In genomic region chr10:128097587-128097971, GRCm38 (mm10) we compare ENCODE assay signal across 8 mouse cellular contexts. TPM values are rescaled to one million over a fixed set of nuclear protein-coding genes. Genes with fewer than 3 reads are reported as not detected.
DNase-seq lines count a peak whose midpoint lies in the region; ATAC-seq and TF ChIP-seq lines count a peak whose summit lies in the region.

No protein-coding gene starts in this region.

- H3K9ac ChIP-seq in intestine, embryonic 16.5 days (ENCODE audit: low read depth, low read length): peak overlapping the region; percentile 96
- peak overlapping the region; percentile 87 for H3K9ac ChIP-seq in limb, embryonic 15.5 days
- peak overlapping the region; percentile 88 for H3K9ac ChIP-seq in stomach, embryonic 14.5 days (replicated peaks; ENCODE audit: low read depth, low read length)

- peak overlapping the region; percentile 92 for H3K4me3 ChIP-seq in left cerebral cortex, adult 2 months
- H3K4me3 ChIP-seq in intestine, embryonic 16.5 days (ENCODE audit: low read length): peak overlapping the region; percentile 98
- H3K4me3 ChIP-seq in limb, embryonic 15.5 days: peak overlapping the region; percentile 95
- H3K4me3 ChIP-seq in stomach, embryonic 14.5 days (ENCODE audit: low read depth, low read length): peak overlapping the region; percentile 84

- ATAC-seq in intestine, embryonic 16.5 days: no peak
- no peak for ATAC-seq in limb, embryonic 15.5 days (ENCODE audit: insufficient number of reproducible peaks, low FRiP score, low TSS enrichment, low read depth)
- peak; percentile 3; the same call in 1 of the 2 replicates for ATAC-seq in monocyte, adult 5-6 weeks (replicated peaks; ENCODE audit: insufficient number of reproducible peaks, low FRiP score, low TSS enrichment, poor library complexity, severe bottlenecking)
- no peak for ATAC-seq in stomach, embryonic 14.5 days (ENCODE audit: insufficient number of reproducible peaks, insufficient read depth, low FRiP score, low read depth)

- H3K36me3 ChIP-seq in intestine, embryonic 16.5 days (ENCODE audit: control insufficient read depth, insufficient read depth, low read length): no peaks in the 10 kb centered on the region
- peaks cover under 1% of the 10 kb centered on the region; the same call in 1 of the 2 replicates for H3K36me3 ChIP-seq in limb, embryonic 15.5 days
- no peaks in the 10 kb centered on the region for H3K36me3 ChIP-seq in stomach, embryonic 14.5 days (ENCODE audit: control insufficient read depth, insufficient read depth, low read length)

- no peak for TF ChIP-seq CTCF in left cerebral cortex, adult 2 months (IDR thresholded peaks at IDR 0.05)

- H3K9me3 ChIP-seq in intestine, embryonic 16.5 days (ENCODE audit: control insufficient read depth, low read length): no peaks in the 10 kb centered on the region
- no peaks in the 10 kb centered on the region for H3K9me3 ChIP-seq in limb, embryonic 15.5 days
- no peaks in the 10 kb centered on the region for H3K9me3 ChIP-seq in stomach, embryonic 14.5 days (ENCODE audit: control insufficient read depth, low read depth, low read length)

- H3K27ac ChIP-seq in left cerebral cortex, adult 2 months: peak overlapping the region; percentile 76
- peak overlapping the region; percentile 77 for H3K27ac ChIP-seq in intestine, embryonic 16.5 days (ENCODE audit: low read length)
- peak overlapping the region; percentile 71 for H3K27ac ChIP-seq in limb, embryonic 15.5 days
- peak overlapping the region; percentile 83 for H3K27ac ChIP-seq in stomach, embryonic 14.5 days (ENCODE audit: low read length)

- WGBS in intestine, embryonic 16.5 days: under 1% methylated on average over 13 of the region's 13 CpGs
- WGBS in limb, embryonic 15.5 days: under 1% methylated on average over 13 of the region's 13 CpGs
- under 1% methylated on average over 13 of the region's 13 CpGs for WGBS in stomach, embryonic 14.5 days

- peak; percentile 52 to 57 for DNase-seq in left cerebral cortex, adult 2 months (ENCODE audit: extremely low spot score in 1 of 2, low spot score in 2 of 2)
- DNase-seq in left cerebral cortex, adult 8-10 months (ENCODE audit: low spot score in 2 of 2): no peak
- peak; percentile 80 to 92 for DNase-seq in cerebellum, postnatal 14 days
- DNase-seq in gastrocnemius, postnatal 36 days: peak; percentile 26 to 34

- H3K4me1 ChIP-seq in intestine, embryonic 16.5 days (ENCODE audit: control insufficient read depth, insufficient read depth, low read length): peaks cover 26% of the 10 kb centered on the region
- H3K4me1 ChIP-seq in limb, embryonic 15.5 days: peaks cover 34% of the 10 kb centered on the region
- H3K4me1 ChIP-seq in stomach, embryonic 14.5 days (ENCODE audit: control insufficient read depth, insufficient read depth, low read length): peaks cover 32% of the 10 kb centered on the region

- no peaks in the 10 kb centered on the region for H3K27me3 ChIP-seq in intestine, embryonic 16.5 days (replicated peaks; ENCODE audit: control insufficient read depth, insufficient read depth, low read length)
- no peaks in the 10 kb centered on the region for H3K27me3 ChIP-seq in limb, embryonic 15.5 days
- no peaks in the 10 kb centered on the region for H3K27me3 ChIP-seq in stomach, embryonic 14.5 days (ENCODE audit: control insufficient read depth, insufficient read depth, low read length)

- peak overlapping the region; percentile 72 for H3K4me2 ChIP-seq in intestine, embryonic 16.5 days (ENCODE audit: low read depth, low read length)
- peak overlapping the region; percentile 71 for H3K4me2 ChIP-seq in limb, embryonic 15.5 days
- H3K4me2 ChIP-seq in stomach, embryonic 14.5 days (replicated peaks; ENCODE audit: low read depth, low read length): peak overlapping the region; percentile 82

- intact Hi-C loops in left cerebral cortex, adult 2 months (cut with DNase I): loop anchor here (2.0 kb wide), 1 partner anchor 35 kb away; no protein-coding TSS in a partner anchor
- intact Hi-C loops in gastrocnemius, postnatal 36 days (cut with DNase I): no loop called here

RNA-seq across cellular contexts. Expression of gene Baz2a, which starts 6.2 kb away (rescaled TPM):
- 10 to 100 TPM; 42.2 to 45.1 TPM for total RNA-seq in left cerebral cortex, adult 2 months (2021)
- total RNA-seq in left cerebral cortex, adult 8-10 months (2022): 10 to 100 TPM; 36.4 to 39.1 (median 38.4) TPM
- total RNA-seq in gastrocnemius, postnatal 36 days (2021): 10 to 100 TPM; 11.9 to 14.2 TPM
- 9.6 and 10.1 TPM in 2 replicates for polyA plus RNA-seq in intestine, embryonic 16.5 days (2015; fragmentation: Nextera tagmentation; extraction: Ambion mirVana)
- 10.4 TPM in 2 replicates for polyA plus RNA-seq in limb, embryonic 15.5 days (2015; fragmentation: Nextera tagmentation; extraction: Ambion mirVana)
- 36.8 to 80.0 TPM (median 45.1 TPM) in 3 replicates for total RNA-seq in monocyte, adult 5-6 weeks (2017)
- 28.1 and 28.2 TPM in 2 replicates for polyA plus RNA-seq in stomach, embryonic 14.5 days (2014; fragmentation: Nextera tagmentation; extraction: Ambion mirVana)

RNA-seq across cellular contexts. Expression of gene Atp5b, which starts 14.5 kb away (rescaled TPM):
- total RNA-seq in left cerebral cortex, adult 2 months (2021): 1,000 to 10,000 TPM; 1,628 to 1,633 TPM
- 1,000 to 10,000 TPM; 1,625 to 1,859 (median 1,782) TPM for total RNA-seq in left cerebral cortex, adult 8-10 months (2022)
- 1,000 to 10,000 TPM; 3,740 to 3,926 TPM for total RNA-seq in gastrocnemius, postnatal 36 days (2021)
- polyA plus RNA-seq in intestine, embryonic 16.5 days (2015; fragmentation: Nextera tagmentation; extraction: Ambion mirVana): 3,551 and 3,599 TPM in 2 replicates
- 1,886 and 2,113 TPM in 2 replicates for polyA plus RNA-seq in limb, embryonic 15.5 days (2015; fragmentation: Nextera tagmentation; extraction: Ambion mirVana)
- 601 to 762 TPM (median 711 TPM) in 3 replicates for total RNA-seq in monocyte, adult 5-6 weeks (2017)
- 2,052 and 2,172 TPM in 2 replicates for polyA plus RNA-seq in stomach, embryonic 14.5 days (2014; fragmentation: Nextera tagmentation; extraction: Ambion mirVana)

RNA-seq across cellular contexts. Expression of gene Ptges3, which starts 38.8 kb away (rescaled TPM):
- total RNA-seq in left cerebral cortex, adult 2 months (2021): 100 to 1,000 TPM; 121 to 123 TPM
- 100 to 1,000 TPM; 118 to 126 (median 124) TPM for total RNA-seq in left cerebral cortex, adult 8-10 months (2022)
- total RNA-seq in gastrocnemius, postnatal 36 days (2021): 10 to 100 TPM; 56.6 to 60.7 TPM
- polyA plus RNA-seq in intestine, embryonic 16.5 days (2015; fragmentation: Nextera tagmentation; extraction: Ambion mirVana): 371 and 401 TPM in 2 replicates
- 402 and 459 TPM in 2 replicates for polyA plus RNA-seq in limb, embryonic 15.5 days (2015; fragmentation: Nextera tagmentation; extraction: Ambion mirVana)
- 122 to 160 TPM (median 144 TPM) in 3 replicates for total RNA-seq in monocyte, adult 5-6 weeks (2017)
- polyA plus RNA-seq in stomach, embryonic 14.5 days (2014; fragmentation: Nextera tagmentation; extraction: Ambion mirVana): 474 and 487 TPM in 2 replicates

Comparison
In these comparisons a context has a peak if more than half of its experiments do, and no peak if none do; other contexts are left out.
1. DNase-seq: peak in left cerebral cortex, adult 2 months (2 of 2), cerebellum, postnatal 14 days (2 of 2) and gastrocnemius, postnatal 36 days (2 of 2); none in left cerebral cortex, adult 8-10 months (0 of 2).
2. Peak in every context shown above with its lines, with median percentiles within 50 percentile points of each other: H3K27ac ChIP-seq, H3K4me3 ChIP-seq, H3K4me2 ChIP-seq and H3K9ac ChIP-seq.